Mouse (Mus musculus) gonadal fat pad, adult 2 months (tissue): ENCODE results near the gene Tmbim1. TPM values are rescaled to one million over a fixed set of nuclear protein-coding genes. Genes with fewer than 3 reads are reported as not detected.
A peak's percentile ranks its signal among the peaks of the same experiment; 100 is the strongest.
"Not testable (repeated sequence)": the region's sequence is repeated elsewhere in the genome, so short reads cannot be mapped to it uniquely, and the experiment has no call there.

Experiments
- DNase-seq: peaks from one replicate; pipeline ENCODE4 v3.0.0-alpha.2; 2012; ENCODE audit warnings: low read depth
- polyA plus RNA-seq: library from polyadenylated mRNA; depleted of rRNA; stranded (reverse); fragments of >200 nt; gene quantifications from 2 replicates; pipeline ENCODE4 v1.2.3, GENCODE M21; 2012; rRNA removed

Gene Tmbim1
- polyA plus RNA-seq = 162 and 225 TPM in 2 replicates

DNA sequence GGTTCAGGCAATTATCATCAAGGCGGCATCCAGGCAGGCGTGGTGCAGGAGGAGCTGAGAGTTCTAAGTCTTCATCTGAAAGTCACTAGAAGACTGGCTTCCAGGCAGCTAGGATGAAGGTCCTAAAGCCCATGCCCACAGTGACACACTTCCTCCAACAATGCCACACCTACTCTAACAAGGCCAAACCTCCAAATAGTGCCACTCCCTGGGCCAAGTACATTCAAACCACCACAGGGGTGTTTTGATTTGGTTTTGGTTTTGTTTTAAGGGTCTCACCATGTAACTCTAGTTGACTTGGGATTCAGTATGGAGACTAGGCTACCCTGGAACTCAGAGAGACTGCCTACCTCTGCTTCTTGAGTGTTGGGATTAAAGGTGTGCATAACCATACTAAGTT is at the start of gene Tmbim1:
Gene Tmbim1, minus strand, starts transcription at position 101 of the 400 bp plus-strand sequence.
- no peak for DNase-seq

- DNase-seq = no peak
Measured at GRCm38 (mm10) chr1:74353453-74354229, 48.2 kb upstream of the Tmbim1 start.

GRCm38 (mm10) chr1:74352532-74353096 is 47.2 kb upstream of the Tmbim1 start:
- DNase-seq = no peak

- no peak for DNase-seq
Measured at GRCm38 (mm10) chr1:74351185-74351769, 45.9 kb upstream of the Tmbim1 start.

GRCm38 (mm10) chr1:74344163-74344916 is 38.9 kb upstream of the Tmbim1 start:
- no peak for DNase-seq

DNA sequence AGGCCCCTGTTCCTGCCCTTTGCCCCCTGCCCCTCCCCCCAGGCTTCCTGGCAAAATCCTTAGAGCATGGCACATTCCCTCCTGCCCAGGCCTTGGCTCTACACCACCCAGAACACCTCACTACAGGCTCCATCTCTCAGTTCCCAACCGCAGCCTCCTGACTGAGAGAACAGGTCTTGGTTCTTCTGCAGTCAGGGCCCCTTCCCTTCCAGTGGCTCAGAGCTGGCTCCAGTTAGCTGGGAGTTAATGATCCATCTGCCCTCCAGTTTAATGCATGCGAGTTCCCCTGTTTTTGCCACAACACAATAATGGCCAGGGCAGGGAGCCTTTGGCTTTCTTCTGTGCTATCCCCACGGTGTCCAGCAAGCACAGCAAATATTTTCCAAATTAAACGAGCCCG is 37.7 kb upstream of the Tmbim1 start:
- DNase-seq = no peak

- DNase-seq = no peak
Measured at GRCm38 (mm10) chr1:74342308-74342707, 36.9 kb upstream of the Tmbim1 start.

- DNase-seq = no peak
Measured at GRCm38 (mm10) chr1:74341898-74342297, 36.5 kb upstream of the Tmbim1 start.

- DNase-seq = not testable (repeated sequence)
Measured at GRCm38 (mm10) chr1:74340992-74341391, 35.6 kb upstream of the Tmbim1 start.

- peak; percentile 74 for DNase-seq
Measured at GRCm38 (mm10) chr1:74340361-74340764, 34.9 kb upstream of the Tmbim1 start.

DNA sequence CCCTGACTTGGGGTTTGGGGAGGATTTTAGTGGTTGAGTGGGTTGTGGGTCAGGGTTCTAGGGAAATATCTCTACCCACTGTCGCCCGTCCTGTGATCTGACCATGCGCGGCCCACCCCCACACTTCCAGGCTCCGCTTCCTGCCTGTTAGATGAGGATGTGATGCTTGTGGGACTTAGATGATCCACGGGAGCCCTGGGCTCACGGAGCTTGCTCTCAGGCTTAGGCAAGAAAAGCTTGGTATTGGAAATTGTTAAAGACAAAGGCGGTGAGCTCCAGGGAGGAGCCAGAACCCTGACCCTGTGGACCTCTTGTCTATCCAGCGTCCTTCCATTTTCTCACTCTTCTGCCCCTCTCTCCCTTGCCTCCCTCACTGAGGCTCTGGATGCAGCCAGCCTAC is 34.5 kb upstream of the Tmbim1 start:
- no peak for DNase-seq

DNA sequence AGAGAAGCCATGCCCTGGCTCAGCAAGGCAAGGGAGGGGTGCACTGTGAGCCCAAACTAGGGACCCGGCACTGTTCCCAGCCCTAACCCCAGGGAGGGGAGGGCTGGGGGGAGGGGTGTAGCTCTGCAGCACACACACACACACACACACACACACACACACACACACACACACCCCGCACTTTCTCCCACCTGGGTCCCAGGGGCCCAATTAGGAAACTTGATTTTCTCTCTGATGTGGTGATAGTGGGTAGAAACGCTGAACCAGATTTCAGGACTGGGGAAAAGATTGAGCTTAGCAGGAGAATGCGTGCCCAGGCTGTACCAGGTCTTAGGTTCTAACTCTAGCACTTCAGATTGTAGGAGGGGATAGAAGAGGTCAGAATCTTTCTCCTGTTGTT is 33.2 kb upstream of the Tmbim1 start:
- DNase-seq = no peak

DNA sequence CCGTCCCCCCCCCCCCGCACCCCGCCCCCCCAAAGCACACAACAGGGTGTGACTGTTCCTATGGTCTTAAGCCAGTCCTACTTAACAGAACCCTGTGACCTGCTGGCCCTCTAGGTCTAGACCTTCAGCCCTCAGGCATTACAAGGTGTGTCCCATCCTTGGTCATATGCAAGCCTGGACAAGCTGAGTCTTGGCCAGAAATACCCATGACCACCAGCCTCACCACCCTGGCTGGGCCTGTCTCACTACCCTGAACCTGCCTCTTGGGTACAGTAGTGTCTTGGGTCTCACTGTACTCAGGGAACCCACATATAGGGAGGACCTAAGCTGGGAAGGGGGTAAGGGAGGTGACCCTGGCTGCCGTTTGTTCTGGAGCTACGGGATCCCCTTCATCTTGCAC is 32.6 kb upstream of the Tmbim1 start:
- DNase-seq = no peak

GRCm38 (mm10) chr1:74337241-74337771 is 31.9 kb upstream of the Tmbim1 start:
- DNase-seq = no peak

DNA sequence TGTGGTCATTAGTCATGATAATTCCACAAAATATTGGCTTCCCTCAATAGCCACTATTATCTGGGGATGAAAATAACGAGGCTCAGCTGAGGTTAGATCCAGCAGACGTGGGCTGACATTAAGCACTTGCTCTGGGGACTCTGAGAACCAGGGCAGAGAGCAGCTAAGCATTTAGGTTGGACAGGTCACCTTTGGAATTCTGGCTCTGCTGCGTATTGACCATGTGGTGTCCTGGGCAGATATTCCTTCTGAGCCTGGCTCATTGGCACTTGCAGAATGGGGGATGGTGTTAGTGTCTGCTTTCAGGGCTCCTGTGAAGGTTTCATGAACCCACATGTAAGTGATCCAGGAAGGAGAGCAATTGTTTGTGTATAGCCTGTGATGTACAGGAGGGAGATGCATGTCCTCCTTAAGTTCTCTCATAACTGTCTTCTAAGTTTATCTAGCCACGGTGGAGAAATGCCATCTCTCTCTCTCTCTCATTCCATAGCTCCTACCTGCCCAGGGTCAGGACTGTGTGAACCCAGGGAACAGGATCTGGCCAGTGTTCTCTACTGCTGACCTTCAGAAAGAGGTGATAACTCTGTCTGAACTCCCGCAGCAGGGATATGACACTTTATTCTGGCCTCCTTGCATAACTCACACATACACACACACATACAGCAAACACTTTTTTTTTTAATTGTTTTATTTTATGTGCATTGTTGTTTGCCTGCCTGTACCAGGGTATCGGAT is 30.2 kb upstream of the Tmbim1 start:
- no peak for DNase-seq

DNA sequence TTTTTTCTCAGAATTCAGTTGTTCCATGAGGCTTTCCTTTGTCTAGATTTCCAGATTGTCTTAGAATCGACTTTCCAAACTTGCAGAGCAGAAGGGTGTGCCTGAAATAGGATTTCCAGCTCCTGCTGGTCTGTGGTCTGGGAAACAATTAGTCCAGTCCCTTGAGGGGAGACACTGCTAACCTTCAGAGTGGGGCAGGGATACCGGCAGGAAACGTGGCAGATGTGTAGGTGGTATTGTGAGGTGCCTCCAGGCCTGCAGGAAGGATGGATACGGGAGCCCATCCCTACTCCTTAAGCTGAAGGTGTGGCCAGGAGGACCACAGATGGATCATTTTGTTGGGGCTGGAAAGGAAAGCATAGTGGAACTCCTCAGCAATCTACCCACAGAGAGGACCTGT is 29.6 kb upstream of the Tmbim1 start:
- DNase-seq = no peak

DNA sequence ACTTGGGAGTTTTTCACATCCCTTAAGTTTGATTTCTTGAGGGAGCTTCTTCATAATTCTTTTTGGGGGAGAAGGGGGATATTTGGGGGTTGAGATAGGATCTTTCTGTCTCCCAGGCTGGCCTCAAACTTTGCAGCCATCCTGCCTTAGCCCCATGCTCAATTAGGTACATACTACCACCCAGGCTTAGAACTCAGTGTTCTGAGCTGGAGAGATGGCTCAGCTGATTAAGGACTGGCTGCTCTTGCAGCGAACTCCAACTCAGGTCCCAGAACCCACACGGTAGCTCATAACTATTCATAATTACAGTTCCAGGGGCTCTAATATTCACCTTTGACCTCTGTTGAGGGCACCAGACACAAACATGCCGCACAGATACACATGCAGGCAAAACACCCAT is 29.2 kb upstream of the Tmbim1 start:
- DNase-seq = no peak

DNA sequence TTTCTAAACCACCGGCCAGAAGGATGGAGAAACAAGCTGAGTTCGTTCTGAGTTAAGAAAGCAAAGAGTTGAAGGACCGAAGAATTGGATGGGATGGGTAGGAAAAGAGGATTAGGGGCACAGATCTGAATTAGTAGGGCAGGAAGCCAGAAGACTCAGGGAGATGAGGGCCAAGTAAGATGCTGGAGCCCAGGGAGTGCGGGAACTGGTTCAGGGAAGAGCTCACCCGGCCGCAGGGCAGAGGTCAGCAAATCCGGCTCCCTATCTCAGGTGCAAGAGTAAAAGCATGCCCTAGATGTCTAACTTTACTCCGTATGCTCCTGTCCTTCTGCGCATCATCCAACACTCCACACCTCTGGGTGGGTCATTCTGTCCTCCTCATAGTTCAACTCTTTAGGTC is 27.5 kb upstream of the Tmbim1 start:
- no peak for DNase-seq

- peak; percentile 75 for DNase-seq
Measured at GRCm38 (mm10) chr1:74332241-74332763, 26.9 kb upstream of the Tmbim1 start.

GRCm38 (mm10) chr1:74331046-74331681 is 25.7 kb upstream of the Tmbim1 start:
- DNase-seq = peak; percentile 80
